Mouse (Mus musculus) adrenal gland, postnatal 4 days (tissue): ENCODE results near the gene Zfp992. TPM values are rescaled to one million over a fixed set of nuclear protein-coding genes. Genes with fewer than 3 reads are reported as not detected.
"Not testable (repeated sequence)": the region's sequence is repeated elsewhere in the genome, so short reads cannot be mapped to it uniquely, and the experiment has no call there.

Source experiments
- DNase-seq, 2 experiments: peaks; one replicate each; pipeline ENCODE4 v3.0.0; 2021 to 2022; ENCODE audit warnings: low spot score in 2 of 2, mixed read lengths in 2 of 2
- total RNA-seq, 2 experiments: library from RNA; stranded (reverse); gene quantifications; 2 replicates each; pipeline ENCODE4 v1.2.3; 2021

The Zfp992 gene
- total RNA-seq, 2 experiments from 2014 or later = 12.0 to 13.9 TPM

- not testable (repeated sequence) for DNase-seq
These were observed 26.2 kb downstream of the Zfp992 start for GRCm38 (mm10) chr4:146474716-146475676.

GRCm38 (mm10) chr4:146476260-146476659 is 27.4 kb downstream of the Zfp992 start:
- not testable (repeated sequence) for DNase-seq

- DNase-seq = not testable (repeated sequence)
These were observed 28.1 kb downstream of the Zfp992 start for GRCm38 (mm10) chr4:146476959-146477358.

- DNase-seq = not testable (repeated sequence)
These were observed 31.7 kb downstream of the Zfp992 start for GRCm38 (mm10) chr4:146480376-146481096.

DNA sequence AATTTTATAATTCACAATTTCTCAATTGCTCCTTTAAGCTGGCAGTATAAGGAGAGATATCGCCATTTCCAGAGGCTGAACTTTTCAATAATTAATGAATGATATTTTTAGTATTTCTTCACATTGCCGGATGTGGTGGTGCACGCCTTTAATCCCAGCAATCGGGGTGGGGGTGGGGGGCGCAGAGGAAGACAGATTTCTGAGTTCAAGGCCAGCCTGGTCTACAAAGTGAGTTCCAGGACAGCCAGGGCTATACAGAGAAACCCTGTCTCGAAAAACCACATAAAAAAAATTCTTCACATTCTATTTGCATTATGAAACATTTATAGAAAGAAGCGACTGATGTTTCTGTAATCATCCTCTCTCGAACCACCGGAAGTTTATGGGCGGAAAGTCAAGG is 33.7 kb downstream of the Zfp992 start:
- DNase-seq = not testable (repeated sequence)

GRCm38 (mm10) chr4:146483571-146484280 is 34.9 kb downstream of the Zfp992 start:
- not testable (repeated sequence) for DNase-seq

- not testable (repeated sequence) for DNase-seq
These were observed 35.9 kb downstream of the Zfp992 start for GRCm38 (mm10) chr4:146484676-146485075.

DNA sequence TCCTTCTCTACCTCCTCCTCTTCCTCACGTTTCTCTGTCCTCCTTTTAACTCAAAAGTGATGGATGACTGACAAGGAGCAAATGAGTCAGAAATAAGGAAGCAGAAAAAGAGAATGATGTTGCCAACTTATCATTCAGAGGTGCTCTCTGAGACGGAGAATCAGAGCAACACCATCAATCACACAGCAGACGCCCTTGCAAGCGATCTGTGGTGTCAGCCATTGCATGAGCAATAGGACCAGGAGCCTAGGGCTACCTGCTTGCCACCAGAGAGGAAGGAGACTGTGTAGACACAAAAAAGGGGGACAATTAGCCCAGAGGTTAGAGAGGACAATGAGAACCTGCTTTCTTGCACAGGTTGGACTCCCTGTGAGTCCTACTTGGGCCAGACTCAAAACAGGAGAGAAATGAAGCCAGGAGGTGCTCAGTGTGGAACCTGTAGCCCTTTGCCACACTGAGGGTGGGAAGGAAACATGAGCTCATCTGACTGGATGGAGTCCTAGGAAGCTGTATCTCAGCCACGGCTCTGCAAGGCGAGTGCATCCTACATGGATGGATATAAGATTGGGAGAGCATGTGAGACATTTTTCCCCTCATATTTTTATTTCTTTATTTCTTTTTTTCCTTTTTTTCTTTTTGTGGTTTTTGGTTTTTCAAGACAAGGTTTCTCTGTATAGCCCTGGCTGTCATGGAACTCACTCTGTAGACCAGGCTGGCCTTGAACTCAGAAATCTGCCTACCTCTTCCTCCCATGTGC is 36.5 kb downstream of the Zfp992 start:
- not testable (repeated sequence) for DNase-seq

DNA sequence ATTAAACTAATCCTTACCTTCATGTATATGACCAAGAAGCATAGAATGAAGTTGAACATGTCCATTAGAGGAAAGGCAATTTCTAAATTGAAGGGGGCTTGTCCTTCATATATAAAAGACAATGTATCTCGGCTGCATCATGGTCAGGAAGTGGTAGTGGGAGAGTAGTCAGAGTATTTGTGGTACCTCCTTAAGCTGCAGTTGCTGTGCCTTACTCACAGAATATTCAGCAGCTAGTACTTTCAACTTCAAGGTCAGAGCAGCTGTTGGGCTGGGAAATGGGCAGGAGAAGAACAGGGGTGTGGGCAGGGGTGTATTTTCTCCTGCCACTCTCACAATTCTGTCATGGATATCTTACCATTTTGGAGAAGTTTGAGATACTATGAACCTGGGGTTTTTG is 37.9 kb downstream of the Zfp992 start:
- DNase-seq = not testable (repeated sequence)

DNA sequence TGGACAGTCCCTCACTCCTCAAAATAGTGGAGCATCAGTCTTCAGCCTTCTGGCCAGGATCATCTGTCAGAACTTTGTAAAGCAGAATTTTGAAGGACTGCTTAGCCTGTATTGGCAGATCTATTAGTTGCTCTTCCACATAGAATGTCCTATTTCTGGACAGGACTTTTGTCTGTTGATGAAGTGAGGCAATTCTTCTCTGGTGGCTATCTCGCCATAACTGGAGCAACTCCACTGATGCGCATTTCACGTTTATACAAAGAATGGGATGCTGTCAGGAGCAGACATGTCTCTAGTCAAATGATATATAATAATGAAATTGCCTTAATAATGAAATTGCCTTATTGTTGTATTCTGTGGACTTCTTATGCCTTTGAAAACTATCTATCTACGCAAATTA is 40.4 kb downstream of the Zfp992 start:
- not testable (repeated sequence) for DNase-seq

DNA sequence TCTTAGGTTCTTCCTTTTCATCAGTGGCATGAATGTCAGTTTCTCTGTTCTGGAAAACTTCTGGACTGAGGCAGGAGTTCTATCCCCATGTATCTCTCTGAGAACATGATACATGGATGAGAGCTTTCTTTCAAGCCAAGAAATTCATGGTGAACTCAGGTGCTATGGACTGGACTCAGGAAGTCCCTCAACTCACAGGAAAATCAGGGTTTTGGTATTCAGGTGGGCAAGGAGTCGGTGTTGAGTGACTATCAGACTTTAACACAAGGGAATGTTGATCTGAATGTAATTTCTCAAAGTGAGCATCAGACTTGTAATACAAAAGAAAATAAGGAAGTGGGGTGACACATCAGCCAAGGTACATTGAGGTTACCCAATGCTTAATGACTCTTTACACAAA is 43.2 kb downstream of the Zfp992 start:
- not testable (repeated sequence) for DNase-seq

- DNase-seq = no peak
These were observed 43.6 kb downstream of the Zfp992 start for GRCm38 (mm10) chr4:146492439-146492838.

GRCm38 (mm10) chr4:146492851-146493250 is 44.0 kb downstream of the Zfp992 start:
- no peak for DNase-seq

GRCm38 (mm10) chr4:146493319-146493907 is 44.6 kb downstream of the Zfp992 start:
- not testable (repeated sequence) for DNase-seq

- DNase-seq = no peak
These were observed 46.2 kb downstream of the Zfp992 start for GRCm38 (mm10) chr4:146494980-146495379.

DNA sequence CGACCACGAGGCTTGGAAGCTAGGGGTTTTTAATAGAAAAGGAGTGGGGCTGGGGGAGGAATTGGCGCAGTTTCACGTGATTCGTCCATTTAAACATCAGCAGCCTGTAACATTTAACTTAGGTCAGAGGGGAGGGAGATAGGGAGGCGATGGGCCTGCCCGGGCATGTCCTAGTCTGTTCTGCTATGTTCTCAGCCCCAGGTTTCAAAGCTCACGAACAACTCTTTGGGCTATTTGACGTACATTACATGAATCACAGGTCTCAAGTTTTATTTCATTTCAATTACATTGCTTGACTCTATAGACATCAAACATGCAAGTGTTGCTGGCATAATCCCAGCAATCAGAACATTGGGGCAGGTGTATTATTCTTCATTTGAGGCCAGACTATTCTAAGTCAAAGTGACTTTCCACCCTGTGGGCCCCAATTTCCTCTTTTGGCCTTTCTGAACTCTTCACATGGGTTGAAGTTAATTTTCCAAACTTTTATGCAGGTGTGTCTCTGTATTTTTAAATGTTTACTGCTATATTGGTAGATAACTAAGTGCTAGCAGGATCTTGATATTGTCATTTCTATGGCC is 49.0 kb downstream of the Zfp992 start:
- not testable (repeated sequence) for DNase-seq

DNA sequence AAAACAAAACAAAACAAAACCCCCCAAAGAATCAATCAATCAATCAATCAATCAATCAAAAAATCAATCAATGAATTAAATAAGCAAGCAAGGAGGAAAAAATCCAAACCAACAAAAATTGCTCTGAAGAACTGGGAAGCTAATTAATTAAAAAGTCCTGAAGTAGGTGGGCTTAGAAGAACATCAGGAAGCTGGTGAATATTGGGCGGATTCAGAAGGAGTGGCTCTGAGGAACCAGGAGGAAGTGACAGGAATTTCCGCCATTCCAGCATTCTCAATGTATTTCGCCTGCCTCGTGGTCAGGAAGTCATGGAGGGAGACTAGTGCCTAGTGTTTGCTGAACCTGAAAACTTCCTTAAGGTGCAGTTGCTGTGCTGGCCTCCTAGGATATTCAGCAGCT is 52.9 kb downstream of the Zfp992 start, which contains the start of gene Zfp981:
TSS of gene Zfp981 (plus strand) at position 301 of the 400 bp plus-strand sequence.
- not testable (repeated sequence) for DNase-seq

DNA sequence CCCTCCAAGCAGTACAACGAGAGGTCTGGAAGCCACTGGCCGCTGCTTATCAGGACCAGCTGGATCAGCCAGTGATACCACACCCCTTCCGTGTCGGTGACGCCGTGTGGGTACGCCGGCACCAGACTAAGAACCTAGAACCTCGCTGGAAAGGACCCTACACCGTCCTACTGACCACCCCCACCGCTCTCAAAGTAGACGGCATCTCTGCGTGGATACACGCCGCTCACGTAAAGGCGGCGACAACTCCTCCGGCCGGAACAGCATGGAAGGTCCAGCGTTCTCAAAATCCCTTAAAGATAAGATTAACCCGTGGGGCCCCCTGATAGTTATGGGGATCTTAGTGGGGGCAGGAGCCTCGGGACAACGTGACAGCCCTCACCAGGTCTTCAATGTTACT is 60.2 kb downstream of the Zfp992 start:
- DNase-seq = not testable (repeated sequence)

DNA sequence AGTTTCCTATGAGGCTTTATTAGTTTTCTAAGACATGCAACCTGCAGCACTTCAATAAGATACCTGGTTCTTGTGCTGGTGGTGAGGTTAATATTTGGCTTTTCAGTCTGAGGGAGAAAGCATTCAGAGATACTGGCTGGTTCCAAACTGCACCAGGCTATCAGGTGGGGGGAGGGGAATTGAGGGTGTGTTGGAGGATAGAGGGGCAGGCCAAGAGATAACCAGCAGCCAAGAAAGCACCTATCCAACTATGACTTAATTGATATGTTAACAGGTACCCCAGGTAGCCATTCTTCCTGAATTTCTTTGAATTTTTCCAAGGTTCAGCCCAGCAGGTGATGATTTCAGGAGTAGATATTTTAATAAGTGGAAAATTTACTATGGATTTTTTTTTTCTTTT is 63.0 kb downstream of the Zfp992 start:
- not testable (repeated sequence) for DNase-seq

GRCm38 (mm10) chr4:146516474-146516873 is 67.7 kb downstream of the Zfp992 start:
- no peak for DNase-seq
